Mouse (Mus musculus): ENCODE measurements around the gene Smarca2.
A peak's percentile ranks its signal among the peaks of the same experiment; 100 is the strongest.
"Not testable (repeated sequence)": the region's sequence is repeated elsewhere in the genome, so short reads cannot be mapped to it uniquely, and the experiment has no call there.

Smarca2 gene

GRCm38 (mm10) chr19:26616271-26616670 is 11.4 kb downstream of the Smarca2 start:
- DNase-seq (ENCODE audit: low read depth), result no peak

- DNase-seq (ENCODE audit: low read depth), result no peak
Measured at GRCm38 (mm10) chr19:26617287-26617686, 12.4 kb downstream of the Smarca2 start.

- no peak for DNase-seq (ENCODE audit: low read depth)
Measured at GRCm38 (mm10) chr19:26630712-26631235, 25.9 kb downstream of the Smarca2 start.

GRCm38 (mm10) chr19:26632228-26632627 is 27.4 kb downstream of the Smarca2 start:
- no peak for DNase-seq (ENCODE audit: low read depth)

GRCm38 (mm10) chr19:26640556-26640955 is 35.7 kb downstream of the Smarca2 start:
- DNase-seq (ENCODE audit: low read depth), result no peak

- DNase-seq (ENCODE audit: low read depth), result no peak
Measured at GRCm38 (mm10) chr19:26641269-26641668, 36.4 kb downstream of the Smarca2 start.

- DNase-seq (ENCODE audit: low read depth), result no peak
Measured at GRCm38 (mm10) chr19:26643011-26643410, 38.2 kb downstream of the Smarca2 start.

- DNase-seq (ENCODE audit: low read depth), result no peak
Measured at GRCm38 (mm10) chr19:26643936-26644335, 39.1 kb downstream of the Smarca2 start.

GRCm38 (mm10) chr19:26645016-26645415 is 40.2 kb downstream of the Smarca2 start:
- DNase-seq (ENCODE audit: low read depth), result no peak

GRCm38 (mm10) chr19:26646128-26646527 is 41.3 kb downstream of the Smarca2 start:
- DNase-seq (ENCODE audit: low read depth), result peak; percentile 71

GRCm38 (mm10) chr19:26650585-26651273 is 45.9 kb downstream of the Smarca2 start:
- DNase-seq (ENCODE audit: low read depth), result no peak

GRCm38 (mm10) chr19:26658324-26658723 is 53.5 kb downstream of the Smarca2 start:
- DNase-seq (ENCODE audit: low read depth), result no peak

GRCm38 (mm10) chr19:26659976-26660375 is 55.1 kb downstream of the Smarca2 start:
- no peak for DNase-seq (ENCODE audit: low read depth)

GRCm38 (mm10) chr19:26661198-26661597 is 56.3 kb downstream of the Smarca2 start:
- no peak for DNase-seq (ENCODE audit: low read depth)

GRCm38 (mm10) chr19:26666303-26666702 is 61.5 kb downstream of the Smarca2 start:
- no peak for DNase-seq (ENCODE audit: low read depth)

GRCm38 (mm10) chr19:26670089-26670488 is 65.2 kb downstream of the Smarca2 start:
- no peak for DNase-seq (ENCODE audit: low read depth)

- DNase-seq (ENCODE audit: low read depth), result not testable (repeated sequence)
Measured at GRCm38 (mm10) chr19:26671413-26671812, 66.6 kb downstream of the Smarca2 start.

- DNase-seq (ENCODE audit: low read depth), result no peak
Measured at GRCm38 (mm10) chr19:26675917-26676316, 71.1 kb downstream of the Smarca2 start.

GRCm38 (mm10) chr19:26678543-26678942 is 73.7 kb downstream of the Smarca2 start:
- DNase-seq (ENCODE audit: low read depth), result no peak

- no peak for DNase-seq (ENCODE audit: low read depth)
Measured at GRCm38 (mm10) chr19:26679674-26680073, 74.8 kb downstream of the Smarca2 start.

- DNase-seq (ENCODE audit: low read depth), result no peak
Measured at GRCm38 (mm10) chr19:26681549-26681948, 76.7 kb downstream of the Smarca2 start.

GRCm38 (mm10) chr19:26682130-26682529 is 77.3 kb downstream of the Smarca2 start:
- DNase-seq (ENCODE audit: low read depth), result no peak

- DNase-seq (ENCODE audit: low read depth), result peak; percentile 39
Measured at GRCm38 (mm10) chr19:26682731-26683130, 77.9 kb downstream of the Smarca2 start.

GRCm38 (mm10) chr19:26683731-26684130 is 78.9 kb downstream of the Smarca2 start:
- peak; percentile 86 for DNase-seq (ENCODE audit: low read depth)

Measured in induced T-regulatory cell, adult 2 months (primary cell).